Mouse (Mus musculus) lung, embryonic 15.5 days (tissue): ENCODE results near the gene Ppm1l. TPM values are rescaled to one million over a fixed set of nuclear protein-coding genes. Genes with fewer than 3 reads are reported as not detected.

Experiments
- ATAC-seq: fragments of 200-750 bp; cut with Nextera tagmentation; 2 replicates; pipeline ENCODE4 v1.8.0; 2017; ENCODE audit warnings: moderate number of reproducible peaks, borderline replicate concordance; ENCODE audit not compliant: low FRiP score, low TSS enrichment; ENCODE audit errors: extremely low read depth
- H3K27ac ChIP-seq: fragments of 300-500 bp; sonication (generic); 2 replicates; pipeline ENCODE4 v1.5.1; 2015; ENCODE audit warnings: moderate library complexity, mild to moderate bottlenecking, inconsistent platforms
- H3K27me3 ChIP-seq: fragments of 300-500 bp; sonication (generic); 2 replicates; pipeline ENCODE4 v1.6.1; 2015; ENCODE audit warnings: inconsistent platforms
- H3K36me3 ChIP-seq: fragments of 300-500 bp; sonication (generic); 2 replicates; pipeline ENCODE4 v1.6.1; 2015; ENCODE audit warnings: inconsistent platforms
- H3K4me1 ChIP-seq: fragments of 300-500 bp; sonication (generic); 2 replicates; pipeline ENCODE4 v1.6.1; 2015; ENCODE audit warnings: inconsistent platforms
- H3K4me2 ChIP-seq: fragments of 300-500 bp; sonication (generic); 2 replicates; pipeline ENCODE4 v1.6.1; 2015; ENCODE audit warnings: inconsistent platforms, mild to moderate bottlenecking, moderate library complexity
- H3K4me3 ChIP-seq: fragments of 300-500 bp; sonication (generic); 2 replicates; pipeline ENCODE4 v1.5.1; 2015; ENCODE audit warnings: mild to moderate bottlenecking, inconsistent platforms
- H3K9ac ChIP-seq: fragments of 300-500 bp; sonication (generic); 2 replicates; pipeline ENCODE4 v1.6.1; 2015; ENCODE audit warnings: inconsistent platforms
- H3K9me3 ChIP-seq: fragments of 300-500 bp; sonication (generic); 2 replicates; pipeline ENCODE4 v1.6.1; 2016; ENCODE audit warnings: inconsistent platforms
- WGBS: fragments of 180-500 bp; shearing (Covaris S2); methylation state at CpG from one replicate; pipeline ENCODE4 v1.1.7; 2015; 5-methylcytosine and 5-hydroxymethylcytosine counted together
- polyA plus RNA-seq: library from polyadenylated mRNA; unstranded; fragments of >200 nt; fragmentation: Nextera tagmentation; extraction: Ambion mirVana; gene quantifications from 2 replicates; pipeline ENCODE4 v1.2.1, GENCODE M21; 2015

Ppm1l gene
- polyA plus RNA-seq, 1 experiment from 2014 or later = 6.9 TPM

DNA sequence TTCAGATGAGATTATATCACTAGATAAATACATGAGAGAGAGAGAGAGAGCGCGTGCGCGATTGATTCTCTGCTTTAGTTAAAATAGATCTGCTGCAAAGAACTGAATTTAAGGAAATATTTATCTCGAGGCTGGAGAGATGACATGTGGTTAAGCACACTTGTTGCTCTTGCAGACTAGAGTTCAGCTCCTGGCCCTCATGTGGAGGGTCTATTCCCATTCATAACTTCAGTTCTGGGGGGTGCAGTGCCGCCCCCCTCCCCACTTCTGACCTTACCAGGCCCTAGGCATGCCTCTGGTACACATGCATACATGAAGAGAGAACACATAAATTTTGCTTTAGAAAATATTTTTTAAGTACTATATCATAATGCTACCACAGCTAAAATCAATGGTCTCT, 280.6 kb downstream of the Ppm1l start:
- Histone ChIP-seq H3K27me3 (no peaks in the 10 kb centered on the region), H3K9me3 (no peaks in the 10 kb centered on the region), H3K4me3 (peak overlapping the region; percentile 77), H3K4me1 (peaks cover 16% of the 10 kb centered on the region; the same call in 1 of the 2 replicates), H3K27ac (no peak overlapping the region), H3K36me3 (no peaks in the 10 kb centered on the region), H3K9ac (0 out of 2 replicates have a peak overlapping the region, but pooled peaks have one; percentile 1), H3K4me2 (peak overlapping the region; percentile 92)
- WGBS = 83% methylated on average over 6 of the region's 6 CpGs
- no peak for ATAC-seq

DNA sequence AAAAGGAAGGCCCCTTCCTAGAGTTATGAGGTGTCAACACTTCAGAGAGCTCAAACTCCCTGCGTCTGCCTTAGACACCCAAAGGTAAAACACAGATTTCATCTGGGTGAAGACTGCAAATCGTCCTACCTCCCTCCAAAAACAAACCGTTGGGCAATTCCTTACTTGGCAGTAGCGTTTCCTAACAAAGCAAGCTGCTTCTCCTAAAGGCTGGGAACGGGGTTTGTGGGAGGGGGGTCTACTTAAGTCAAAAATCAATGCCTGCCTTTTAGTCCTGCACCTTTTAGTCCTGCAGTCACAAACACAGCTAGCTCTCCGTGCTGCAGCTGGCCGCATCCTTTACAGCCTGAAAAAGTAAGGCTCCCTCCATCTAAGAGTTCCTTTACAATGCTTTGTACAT, 281.2 kb downstream of the Ppm1l start:
- Histone ChIP-seq H3K4me2 (peak overlapping the region; percentile 92), H3K27ac (no peak overlapping the region), H3K4me3 (peak overlapping the region; percentile 77), H3K27me3 (no peaks in the 10 kb centered on the region), H3K9ac (peak overlapping the region; percentile 67), H3K4me1 (peaks cover 16% of the 10 kb centered on the region; the same call in 1 of the 2 replicates), H3K36me3 (no peaks in the 10 kb centered on the region), H3K9me3 (no peaks in the 10 kb centered on the region)
- no peak for ATAC-seq
- WGBS = 9% methylated on average over 7 of the region's 7 CpGs

DNA sequence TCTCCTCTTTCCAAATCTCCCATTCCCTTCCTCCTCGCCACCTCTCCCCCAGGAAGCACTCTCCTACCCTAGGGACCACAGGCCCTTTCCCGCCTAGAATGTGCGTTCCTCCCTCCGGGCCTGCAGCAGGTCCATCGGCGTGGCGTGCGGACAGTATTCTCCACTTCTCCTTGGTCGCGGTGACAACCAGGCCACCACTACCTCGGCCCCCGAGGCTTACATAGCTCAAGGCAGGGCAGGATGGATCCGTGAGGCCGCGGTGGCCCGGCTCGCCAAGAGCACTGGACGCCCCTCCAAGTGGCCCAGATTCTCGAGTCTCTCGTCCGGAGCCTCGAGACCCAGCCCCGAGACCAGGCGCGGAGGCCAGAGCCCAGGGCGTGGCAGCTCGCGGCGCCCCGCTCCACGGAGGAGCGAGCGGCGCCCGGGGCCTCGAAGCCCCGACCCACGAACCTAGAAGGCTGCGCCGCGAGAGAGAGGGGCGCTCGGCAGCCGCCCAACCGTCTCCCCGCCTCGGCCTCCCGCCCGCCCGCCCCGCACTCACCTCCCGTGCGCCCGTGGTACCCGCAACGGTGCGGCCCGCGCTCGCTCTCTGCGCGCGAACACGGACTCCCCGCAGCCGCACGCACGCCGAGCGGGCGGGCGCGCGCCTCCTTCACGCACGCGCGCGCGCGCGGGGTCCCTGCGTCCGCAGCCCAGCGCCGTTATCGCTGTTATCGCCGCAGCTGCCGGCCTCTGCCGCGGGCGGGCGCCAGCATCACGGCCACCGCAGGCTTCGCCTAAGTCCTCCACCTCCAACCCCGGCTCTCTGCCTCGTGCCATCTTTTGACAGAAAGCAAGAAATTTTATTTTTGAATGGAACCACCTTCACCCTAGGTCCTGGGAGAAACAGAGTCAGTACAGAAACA, 281.9 kb downstream of the Ppm1l start, which contains the start of gene B3galnt1:
Gene B3galnt1 (minus strand): TSS at position 700 of the 905 bp plus-strand sequence.
- under 1% methylated on average over 79 of the region's 99 CpGs for whole genome bisulfite sequencing
- peak within 1 kb of the TSS; percentile 92 for H3K4me2 ChIP-seq
- H3K9ac ChIP-seq = peak within 1 kb of the TSS; percentile 67
- H3K4me1 ChIP-seq = peaks cover 16% of the 10 kb centered on the region; the same call in 1 of the 2 replicates
- no peaks in the 10 kb centered on the region for H3K9me3 ChIP-seq
- no peaks in the 10 kb centered on the region for H3K27me3 ChIP-seq
- peak within 1 kb of the TSS; percentile 77 for H3K4me3 ChIP-seq
- H3K36me3 ChIP-seq = no peaks in the 10 kb centered on the region
- peak; percentile 81 for ATAC-seq
- 0 out of 2 replicates have a peak within 1 kb of the TSS, but pooled peaks have one; percentile 20 for H3K27ac ChIP-seq

DNA sequence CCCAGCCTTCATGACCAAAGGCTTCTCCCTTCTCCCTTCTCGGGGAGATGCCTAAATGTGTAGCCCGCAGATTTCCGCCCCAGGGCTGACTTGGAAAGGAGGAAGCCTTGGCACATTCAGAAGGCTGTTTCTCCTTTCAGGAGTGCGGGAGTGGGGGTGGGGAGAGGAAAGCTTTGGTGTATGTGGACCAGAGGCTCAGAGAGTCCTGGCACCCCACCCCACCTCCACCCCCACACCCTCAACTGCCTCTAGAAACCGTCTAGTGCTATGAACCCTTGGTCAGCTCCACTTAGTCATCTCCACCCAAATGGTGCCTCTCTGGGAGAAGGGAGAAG, 282.5 kb downstream of the Ppm1l start:
- Histone ChIP-seq H3K9ac (peak overlapping the region; percentile 67), H3K4me2 (peak overlapping the region; percentile 92), H3K36me3 (no peaks in the 10 kb centered on the region), H3K4me3 (peak overlapping the region; percentile 77), H3K4me1 (peaks cover 16% of the 10 kb centered on the region; the same call in 1 of the 2 replicates), H3K27ac (no peak overlapping the region), H3K9me3 (no peaks in the 10 kb centered on the region), H3K27me3 (no peaks in the 10 kb centered on the region)
- peak; percentile 28; the same call in 1 of the 2 replicates for ATAC-seq
- 17% methylated on average over 5 of the region's 5 CpGs for WGBS

DNA sequence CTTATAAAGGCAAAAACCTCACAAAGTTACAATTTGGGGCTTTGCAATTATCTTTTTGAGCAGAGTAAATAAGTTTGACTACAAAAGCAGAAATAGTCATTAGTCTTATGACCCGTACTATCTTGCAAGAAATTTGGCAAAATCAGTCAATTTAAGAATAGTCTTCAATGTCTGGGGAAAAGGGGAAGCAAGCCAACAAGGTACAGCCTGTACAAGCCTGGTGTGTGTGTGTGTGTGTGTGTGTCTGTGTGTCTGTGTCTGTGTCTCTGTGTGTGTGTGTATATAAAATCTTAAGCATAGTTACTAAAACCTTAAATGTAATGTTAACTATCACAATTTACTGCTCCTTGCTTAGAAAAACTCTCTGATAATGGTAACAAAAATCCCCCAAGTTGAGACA, 290.3 kb downstream of the Ppm1l start:
- Histone ChIP-seq H3K27me3 (no peaks in the 10 kb centered on the region), H3K27ac (no peak overlapping the region), H3K4me2 (no peak overlapping the region), H3K9ac (no peak overlapping the region), H3K4me3 (no peak overlapping the region), H3K36me3 (no peaks in the 10 kb centered on the region), H3K9me3 (no peaks in the 10 kb centered on the region), H3K4me1 (no peaks in the 10 kb centered on the region)
- ATAC-seq = no peak
- 56% methylated on average over 1 of the region's 1 CpGs for WGBS

DNA sequence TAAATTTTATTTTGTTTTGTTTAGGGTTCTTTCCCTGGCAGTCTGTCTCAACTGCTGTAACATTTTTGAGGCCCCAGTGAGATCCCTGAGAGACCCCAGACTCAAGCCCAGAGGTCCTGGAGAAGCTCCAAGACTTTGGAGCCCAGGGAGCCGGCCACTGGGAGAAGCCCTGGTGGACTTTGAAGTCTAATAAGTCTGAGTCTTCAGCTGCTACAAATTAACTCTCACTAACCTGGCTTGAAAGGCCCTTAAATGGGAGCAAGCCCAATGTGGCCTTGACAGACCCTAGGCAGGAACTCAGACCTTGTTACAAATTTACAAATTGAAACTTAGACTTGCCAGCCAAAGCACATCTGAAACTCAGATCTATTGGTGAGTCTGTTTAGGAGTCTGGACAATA, 290.8 kb downstream of the Ppm1l start:
- H3K4me3 ChIP-seq = no peak overlapping the region

DNA sequence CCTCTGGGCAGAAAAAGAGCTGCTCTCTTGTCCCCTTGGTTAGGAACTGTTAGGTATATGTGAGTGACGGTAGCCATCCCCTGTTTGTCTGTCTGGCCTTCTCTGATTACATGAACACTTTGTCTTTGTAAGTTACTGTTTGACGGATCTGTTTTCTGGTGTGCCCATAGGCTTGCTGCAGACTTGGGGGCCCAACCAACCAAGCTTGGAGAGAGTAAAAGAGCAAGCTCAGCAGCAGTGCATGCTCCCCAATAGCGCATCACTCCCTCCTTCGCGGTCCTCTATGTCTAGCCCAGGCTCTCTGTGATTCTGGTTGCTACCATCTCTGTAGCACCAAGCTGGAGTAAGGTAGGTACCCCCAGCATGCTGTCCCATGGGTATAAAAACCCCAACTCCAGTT, 291.2 kb downstream of the Ppm1l start:
- Histone ChIP-seq H3K27ac (no peak overlapping the region), H3K9ac (no peak overlapping the region), H3K4me3 (no peak overlapping the region), H3K9me3 (no peaks in the 10 kb centered on the region), H3K27me3 (no peaks in the 10 kb centered on the region), H3K4me2 (no peak overlapping the region), H3K4me1 (no peaks in the 10 kb centered on the region), H3K36me3 (no peaks in the 10 kb centered on the region)
- ATAC-seq = no peak
- 88% methylated on average over 5 of the region's 5 CpGs for WGBS

More for the DNA sequence above, 290.8 kb downstream of the Ppm1l start:
- Histone ChIP-seq H3K4me1 (no peaks in the 10 kb centered on the region), H3K9me3 (no peaks in the 10 kb centered on the region), H3K9ac (no peak overlapping the region), H3K27ac (no peak overlapping the region), H3K27me3 (no peaks in the 10 kb centered on the region), H3K36me3 (no peaks in the 10 kb centered on the region), H3K4me2 (no peak overlapping the region)
- ATAC-seq = no peak
- WGBS = 59% methylated on average over 1 of the region's 1 CpGs

Other genes starting within 250 kb of the Ppm1l start
- gene Kpna4, start 189.7 kb upstream of the Ppm1l start, polyA plus RNA-seq = 33.1 and 35.1 TPM in 2 replicates
- 1.1 TPM in 2 replicates for gene Arl14, start 94.4 kb upstream of the Ppm1l start, polyA plus RNA-seq